Mouse (Mus musculus) adrenal gland, postnatal 4 days (tissue): ENCODE measurements at regions not wholly inside any gene's neighbourhood (a gene's known extent, or its start where the extent isn't known, plus 50 kb on each side); places are given as distances from the start of the nearest gene placed in this dataset.

Experiments used
- DNase-seq, 2 experiments: peaks; one replicate each; pipeline ENCODE4 v3.0.0; 2021 to 2022; ENCODE audit warnings: low spot score in 2 of 2, mixed read lengths in 2 of 2

DNA sequence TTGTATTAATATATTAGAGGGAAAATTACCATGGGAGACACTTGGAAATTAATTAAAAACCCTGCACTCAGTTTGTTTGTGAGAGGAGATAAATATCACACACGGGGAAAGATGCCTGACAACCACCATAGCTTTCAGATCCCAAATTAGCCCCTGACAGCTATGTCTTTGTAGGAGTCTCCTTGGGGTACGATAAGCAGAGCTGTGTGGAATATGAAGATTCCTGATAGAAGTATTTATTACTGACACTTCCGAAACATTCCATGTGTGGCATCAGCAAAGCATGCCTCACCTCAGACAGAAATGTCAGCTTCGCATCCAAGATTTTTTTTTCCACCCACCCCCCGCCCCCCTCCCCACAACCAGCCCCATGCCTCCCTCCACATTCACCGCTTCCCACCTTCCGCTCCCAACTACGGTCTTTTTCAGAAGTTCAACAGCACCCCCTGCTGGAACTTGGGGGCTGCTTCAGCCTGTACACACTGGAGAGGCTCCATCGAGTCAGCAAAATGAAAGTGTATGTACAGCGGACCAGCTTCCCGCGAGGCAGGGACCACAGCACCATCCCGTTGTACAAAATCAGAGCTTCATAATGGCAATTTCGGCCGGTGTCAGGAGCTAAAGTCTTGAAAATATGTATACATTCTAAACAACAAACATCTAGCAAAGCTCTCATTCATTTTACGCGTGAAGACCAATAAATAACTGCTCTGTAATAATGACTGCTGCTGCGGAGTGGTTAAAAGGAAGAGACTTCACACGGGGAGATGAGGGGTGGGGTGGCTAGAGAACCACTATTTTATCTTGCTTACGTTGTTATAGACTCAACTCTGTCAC, 66.7 kb downstream of the Rwdd3 start:
- DNase-seq, result peak; percentile 27 to 65

DNA sequence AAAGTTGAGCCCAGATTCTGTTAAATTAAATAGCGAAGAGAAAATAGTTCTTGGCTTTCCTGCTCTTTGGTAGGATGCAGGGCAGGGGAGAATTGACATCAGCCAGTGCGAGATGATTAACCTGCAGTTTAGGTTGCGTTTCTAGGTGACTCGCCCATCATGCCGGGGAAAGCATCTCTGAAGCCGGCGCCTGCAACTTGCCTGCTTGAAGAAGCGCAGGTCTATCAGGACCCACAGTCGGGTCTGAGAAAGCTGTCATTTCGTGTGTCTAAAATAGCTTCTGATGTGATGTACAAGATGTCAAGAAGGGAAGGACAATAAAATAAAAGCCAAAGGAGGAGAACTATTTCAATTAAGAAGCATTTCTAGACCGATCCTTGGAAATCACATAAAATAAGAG, 68.6 kb downstream of the Rwdd3 start:
- DNase-seq, result no peak

DNA sequence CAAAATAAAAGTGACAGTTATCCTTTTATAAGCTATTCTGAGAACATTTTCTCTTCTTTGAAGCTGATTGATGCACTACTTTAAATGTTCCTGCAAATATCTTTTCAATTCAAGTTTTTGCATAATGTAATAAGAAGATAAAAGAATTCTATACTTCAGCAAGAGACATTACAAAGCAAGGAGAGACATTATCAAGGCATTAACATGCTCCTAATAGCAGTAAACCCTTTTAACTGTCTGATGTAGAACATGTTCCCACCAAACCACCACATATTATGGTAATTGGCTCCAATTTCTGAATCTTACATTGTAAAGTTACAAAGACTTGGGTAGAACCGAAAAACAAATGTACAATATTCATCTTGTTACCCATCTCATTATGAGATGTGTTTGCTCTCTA, 69.4 kb downstream of the Rwdd3 start:
- no peak for DNase-seq

DNA sequence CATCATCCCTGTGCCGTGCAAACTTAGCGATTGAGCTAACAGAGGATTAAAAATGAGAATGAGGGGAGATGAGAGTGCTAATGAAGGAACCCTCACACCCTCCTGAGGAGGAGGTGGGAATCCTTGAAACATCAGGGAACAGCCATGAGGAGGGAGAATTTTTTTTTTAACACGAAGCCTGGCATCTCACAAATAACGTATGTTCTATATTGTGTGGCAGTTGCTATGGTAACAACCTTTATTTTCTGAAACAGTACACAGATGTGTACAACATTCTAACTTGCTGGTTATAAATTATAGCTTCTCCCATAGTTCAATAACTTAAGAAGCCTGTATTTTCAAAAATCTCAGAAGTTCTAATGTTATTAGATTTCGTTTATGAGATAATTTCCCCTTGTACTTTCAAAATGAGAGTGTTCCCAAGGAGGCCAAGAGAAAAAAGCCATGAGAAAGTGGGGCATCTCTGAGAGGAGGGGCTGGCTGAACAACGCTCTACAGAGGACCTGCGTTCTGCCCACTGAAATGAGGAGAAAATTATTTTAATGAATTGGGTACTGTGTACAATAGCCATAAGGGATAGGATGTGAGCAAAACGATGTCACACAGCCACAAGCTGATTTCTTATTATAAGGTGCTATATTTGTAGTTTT, 71.2 kb downstream of the Rwdd3 start:
- no peak for DNase-seq

DNA sequence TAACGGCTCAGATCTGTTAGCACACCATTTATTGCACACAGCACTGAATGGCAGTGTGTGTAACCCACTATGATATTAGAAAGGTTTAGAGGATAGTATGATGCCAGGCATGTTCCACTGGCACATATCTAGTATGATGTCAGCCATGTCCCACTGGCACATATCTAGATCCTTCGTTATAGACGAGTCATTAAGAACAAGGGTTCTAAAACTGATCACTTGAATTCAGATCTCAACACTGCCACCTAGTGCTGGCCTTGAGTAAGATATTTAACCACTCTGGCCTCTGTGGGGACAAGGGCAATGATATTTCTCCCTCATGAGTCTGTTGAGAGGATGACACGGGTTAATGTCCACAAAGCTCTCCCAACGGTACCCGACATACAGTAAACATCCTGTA, 78.0 kb downstream of the Rwdd3 start:
- peak in 1 of 2 experiments; percentile 10 for DNase-seq

DNA sequence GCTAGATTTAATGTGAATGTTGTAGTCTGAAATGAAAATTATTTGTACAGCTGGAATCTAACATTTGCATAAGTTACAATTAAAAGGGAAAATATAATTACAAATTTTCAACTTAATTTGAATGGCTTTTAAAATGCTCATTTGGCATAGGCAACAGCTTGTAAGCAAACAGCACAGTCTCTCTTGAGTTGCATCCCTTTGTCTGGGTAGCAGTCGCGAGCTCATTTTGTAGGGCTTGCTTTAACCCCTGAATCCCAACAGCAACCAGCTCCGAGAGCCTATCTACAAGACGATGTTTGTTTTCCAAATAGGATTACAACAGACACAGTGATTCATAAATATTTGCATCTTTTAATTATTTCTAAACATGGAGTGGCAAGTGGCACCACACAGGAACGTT, 82.8 kb downstream of the Rwdd3 start:
- no peak for DNase-seq

DNA sequence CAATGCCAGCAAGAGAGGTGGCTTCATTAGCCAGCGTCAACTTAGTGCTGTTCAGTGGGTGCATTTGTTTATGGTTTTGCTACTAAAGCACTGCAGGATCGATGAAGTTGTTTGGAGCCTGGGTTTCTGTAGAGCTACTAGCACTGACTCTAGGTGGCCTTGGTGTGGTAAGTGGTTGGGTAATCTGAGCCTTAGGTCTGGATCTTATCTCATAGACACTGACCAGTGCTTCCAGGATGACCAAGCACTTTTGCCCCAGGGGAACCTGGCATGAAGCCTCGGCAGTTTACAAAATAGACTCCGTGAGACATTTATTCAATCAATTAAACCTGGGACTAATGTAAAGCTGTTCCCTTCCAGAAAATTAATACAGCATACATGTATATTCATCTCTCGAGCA, 102.8 kb downstream of the Rwdd3 start:
- no peak for DNase-seq

DNA sequence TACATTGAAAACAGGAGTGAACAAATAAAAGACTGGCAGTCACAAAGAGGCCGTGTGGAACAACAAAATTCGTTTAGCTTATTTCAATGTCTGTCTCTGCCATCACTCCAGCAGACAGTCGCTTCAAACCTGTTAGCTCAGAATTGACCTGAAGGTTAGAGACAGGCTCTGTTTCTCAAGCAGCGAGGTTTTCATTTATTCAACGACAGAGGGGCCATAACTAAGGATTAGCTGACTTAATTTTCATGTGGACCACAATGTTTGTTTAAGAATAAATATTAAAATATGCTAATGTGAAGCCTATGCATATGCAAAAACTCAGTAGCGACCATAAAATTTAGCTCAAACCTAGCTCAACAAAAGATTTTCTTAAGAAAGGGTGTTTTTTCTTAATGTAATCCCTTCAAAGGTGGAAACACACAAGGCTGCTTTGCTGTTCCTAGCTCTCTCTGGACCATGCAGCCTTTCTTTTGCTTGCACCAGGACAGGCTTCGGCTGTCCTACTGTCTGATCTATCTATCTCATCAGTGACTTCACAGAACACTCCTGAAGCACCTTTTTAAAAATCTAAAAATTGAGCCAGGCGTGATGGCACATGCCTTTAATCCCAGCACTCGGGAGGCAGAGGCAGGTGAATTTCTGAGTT, 135.5 kb downstream of the Rwdd3 start:
- DNase-seq, result no peak

DNA sequence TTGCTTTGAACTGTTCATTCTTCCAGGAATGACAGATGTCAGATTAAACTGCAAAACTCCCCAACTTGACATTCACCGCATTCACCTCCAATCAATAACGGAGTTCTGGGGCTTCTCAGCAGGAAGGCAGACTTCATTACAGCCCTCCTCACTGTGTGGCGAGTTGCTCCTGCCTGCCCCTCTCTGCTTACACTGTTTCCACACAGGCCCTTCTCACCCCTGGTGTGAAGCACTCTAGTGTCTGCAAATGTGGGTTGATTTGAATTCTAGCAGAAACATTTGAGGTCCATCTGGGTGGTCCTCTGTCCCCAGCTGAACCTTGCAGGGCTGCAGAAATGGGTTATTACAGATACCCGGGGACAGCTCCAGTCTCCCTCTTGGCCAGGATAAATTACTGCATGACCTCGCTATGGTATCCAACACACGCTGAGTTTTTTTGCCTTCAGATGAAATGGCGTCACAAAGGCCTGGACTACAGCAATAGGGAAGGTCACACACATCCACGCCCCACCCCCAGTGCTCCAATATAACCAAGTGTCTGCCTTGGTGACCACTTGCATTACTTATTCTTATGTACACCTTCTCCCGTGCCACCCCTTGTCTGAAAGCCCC, 145.8 kb downstream of the Rwdd3 start:
- DNase-seq, result no peak

DNA sequence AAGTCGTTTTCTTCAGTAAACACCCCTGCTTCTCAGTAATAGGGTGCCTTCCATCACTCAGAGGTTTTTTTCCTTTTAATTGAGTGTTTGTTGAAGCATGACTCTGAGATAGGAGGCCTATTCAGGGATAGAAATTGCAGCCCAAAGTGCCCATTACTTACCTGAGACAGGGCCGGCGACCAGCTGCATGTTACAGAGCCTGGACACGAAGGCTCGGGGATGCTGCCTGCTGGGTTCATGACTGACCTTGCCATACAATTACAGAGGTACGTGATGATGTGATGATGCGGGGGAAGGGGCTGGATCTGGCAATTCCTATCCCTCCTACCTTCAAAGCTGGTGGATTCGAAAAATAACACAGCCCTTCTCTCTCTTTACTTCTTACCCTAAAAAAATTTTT, 146.7 kb downstream of the Rwdd3 start:
- DNase-seq, result no peak

DNA sequence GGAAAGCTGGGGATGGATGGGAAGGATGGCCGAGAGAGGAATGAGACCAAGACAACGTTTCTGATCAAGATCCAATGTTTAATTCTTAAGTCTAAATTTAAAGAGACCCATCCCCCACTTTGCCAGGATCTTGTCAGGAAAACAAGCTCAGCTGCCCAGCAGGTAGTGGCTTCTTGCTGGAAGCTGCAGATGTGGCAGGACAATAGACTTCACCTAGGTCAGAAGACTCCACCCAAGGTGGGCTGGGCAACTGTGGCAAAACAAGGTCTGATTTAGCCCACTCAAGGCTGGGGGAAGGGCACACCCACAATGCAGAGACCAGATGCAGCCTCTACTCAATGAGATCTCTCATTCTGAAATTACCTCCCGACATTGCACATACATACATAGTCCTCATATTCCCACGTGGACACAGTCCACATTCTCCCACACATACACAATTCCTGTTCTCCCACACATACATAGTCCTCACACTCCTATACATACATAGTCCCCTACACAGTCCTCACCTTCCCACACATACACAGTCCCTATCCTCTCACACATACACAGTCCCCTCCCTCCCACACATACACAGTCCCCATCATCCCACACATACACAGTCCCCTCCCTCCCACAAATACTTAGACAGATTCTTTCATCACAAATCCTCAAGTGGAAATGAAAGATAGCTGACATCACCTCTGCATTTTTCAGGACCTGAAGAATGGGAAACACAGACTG, 150.2 kb downstream of the Rwdd3 start:
- DNase-seq, result no peak

DNA sequence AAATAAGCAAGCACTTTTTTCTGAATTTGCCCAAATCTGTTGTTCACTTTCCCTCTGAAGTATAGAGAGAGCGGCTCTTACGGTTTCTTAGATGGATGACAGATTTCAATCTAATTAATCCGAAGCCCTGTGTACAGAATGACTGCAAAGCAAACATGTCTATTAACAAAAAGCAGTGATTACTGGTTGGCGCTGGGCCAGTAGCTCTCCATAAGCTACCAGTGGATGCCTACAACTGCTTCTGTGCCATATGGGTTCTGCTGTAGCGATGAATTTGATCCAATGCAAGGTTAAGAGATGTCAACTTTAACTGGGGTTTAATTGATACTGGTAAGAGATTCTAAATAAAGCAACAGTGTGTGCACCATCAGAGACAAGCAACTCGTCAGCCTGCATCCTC, 162.3 kb downstream of the Rwdd3 start:
- DNase-seq, result no peak

DNA sequence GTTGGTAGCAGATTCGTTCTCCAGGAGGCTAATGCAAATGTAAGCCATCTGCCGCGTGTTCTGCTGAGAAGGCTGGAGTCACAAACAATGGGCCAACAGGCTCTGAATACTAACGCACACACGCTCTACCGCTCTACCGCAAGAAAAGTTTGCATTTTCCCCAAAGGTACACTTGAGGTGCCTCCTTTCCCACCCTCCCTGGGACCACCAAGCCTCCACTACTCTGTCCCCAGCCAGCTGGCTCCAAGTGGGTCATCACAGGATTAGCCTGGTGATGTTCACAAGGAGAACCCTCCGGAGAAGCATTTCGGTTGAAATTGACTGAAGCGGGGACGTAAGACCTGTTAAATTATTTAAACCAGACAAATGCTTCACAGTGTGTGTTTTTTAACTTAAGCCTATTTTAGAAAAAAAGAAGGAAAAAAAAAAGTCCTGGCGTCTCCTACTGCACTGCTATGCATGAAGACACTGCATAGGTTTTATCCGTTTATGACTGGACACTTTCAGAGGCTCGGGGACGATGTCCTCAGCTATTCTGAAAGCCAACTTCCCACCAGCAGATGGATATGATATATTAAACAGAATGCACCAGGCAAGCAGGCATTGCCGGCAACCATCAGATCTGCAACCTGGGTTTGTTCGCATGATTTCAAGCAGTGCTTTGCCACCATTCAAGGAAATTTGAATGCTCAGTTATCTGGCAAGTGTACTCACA, 187.8 kb downstream of the Rwdd3 start:
- DNase-seq, result no peak

DNA sequence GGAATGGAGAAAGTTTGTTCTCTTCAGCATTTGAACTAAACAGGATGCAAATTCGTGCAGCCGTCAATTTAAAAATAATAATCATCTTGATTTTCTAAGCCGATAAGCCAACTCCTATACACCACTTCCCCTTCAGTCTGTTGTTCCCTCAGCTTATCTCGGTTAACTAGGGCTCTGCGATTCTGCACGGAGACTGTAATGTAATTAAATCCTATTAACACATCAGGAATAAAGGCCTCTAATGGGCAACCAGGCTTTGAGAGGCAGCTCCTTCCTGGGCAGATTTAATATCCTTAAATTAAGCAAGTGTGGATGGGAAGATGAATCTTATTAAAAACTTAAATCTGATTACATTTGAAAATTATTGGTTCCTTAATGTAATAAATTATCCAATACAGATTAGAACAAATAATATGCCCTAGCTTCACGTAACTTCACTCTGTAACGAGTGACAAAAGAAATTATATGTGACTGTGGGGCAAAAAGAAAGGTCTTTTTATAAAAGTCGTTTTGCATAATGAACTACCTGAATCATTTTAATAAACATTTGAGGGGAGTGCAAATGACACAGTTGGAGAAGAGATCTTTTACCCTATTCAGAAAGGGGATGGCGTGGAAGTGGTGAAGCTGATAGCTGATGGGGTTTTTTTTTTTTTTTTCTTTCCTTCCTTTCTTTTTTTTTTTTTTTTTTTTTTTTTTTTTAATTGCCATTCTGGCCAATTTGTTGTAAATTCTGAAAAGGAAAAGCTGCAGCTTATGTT, 188.5 kb downstream of the Rwdd3 start:
- DNase-seq, result no peak

DNA sequence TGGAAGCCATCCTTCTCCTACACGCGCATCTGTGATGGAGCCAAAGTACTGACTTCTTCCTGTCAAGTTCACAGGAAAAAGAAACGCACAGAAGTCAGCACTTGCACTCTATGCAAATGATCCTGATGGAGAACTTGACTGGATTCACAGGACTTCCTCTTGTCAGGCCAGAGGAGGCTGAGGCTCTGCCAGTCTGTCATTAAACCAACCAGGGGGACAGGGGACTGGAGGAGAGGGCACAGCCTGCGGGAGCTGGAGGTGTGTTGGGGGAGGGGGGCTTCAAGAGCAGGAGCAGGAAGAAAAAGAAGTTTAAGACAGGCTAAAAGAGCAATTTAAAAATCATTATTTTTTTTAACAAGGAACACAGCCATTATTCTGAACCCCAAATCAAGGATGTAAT, 189.3 kb downstream of the Rwdd3 start:
- DNase-seq, result no peak

DNA sequence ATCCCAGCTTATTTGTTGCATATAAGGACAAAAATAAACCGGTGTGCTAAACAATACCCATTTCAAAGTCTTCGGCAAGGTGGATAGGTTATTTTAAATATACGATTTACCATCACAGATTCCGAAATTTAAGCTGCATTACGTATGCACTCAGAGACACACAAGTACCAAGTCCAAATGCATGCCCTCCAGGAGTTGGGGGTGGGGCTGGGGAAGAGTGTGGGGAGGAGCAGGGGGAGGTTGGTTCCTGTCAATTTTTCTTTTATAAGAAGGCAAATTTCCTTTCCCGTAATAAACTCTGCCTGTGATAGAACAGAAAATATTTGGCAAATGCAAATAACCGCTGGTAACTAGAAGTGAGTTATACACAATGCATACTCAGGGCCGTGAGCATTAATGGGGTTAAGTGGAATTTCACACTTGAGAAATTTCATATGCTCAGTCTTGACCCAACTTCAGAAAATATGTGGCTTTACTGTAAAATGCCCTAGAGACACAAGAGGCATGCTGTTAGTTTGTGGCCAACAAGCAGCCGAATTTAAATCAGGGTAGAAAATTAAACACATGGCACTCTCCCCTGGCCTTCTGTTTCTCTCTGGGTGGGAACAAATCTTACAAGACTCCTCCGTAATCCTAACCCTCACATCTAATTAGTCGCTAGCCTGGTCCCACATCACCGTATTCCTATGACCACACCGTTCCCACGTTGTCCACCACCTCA, 200.6 kb downstream of the Rwdd3 start:
- DNase-seq, result no peak

DNA sequence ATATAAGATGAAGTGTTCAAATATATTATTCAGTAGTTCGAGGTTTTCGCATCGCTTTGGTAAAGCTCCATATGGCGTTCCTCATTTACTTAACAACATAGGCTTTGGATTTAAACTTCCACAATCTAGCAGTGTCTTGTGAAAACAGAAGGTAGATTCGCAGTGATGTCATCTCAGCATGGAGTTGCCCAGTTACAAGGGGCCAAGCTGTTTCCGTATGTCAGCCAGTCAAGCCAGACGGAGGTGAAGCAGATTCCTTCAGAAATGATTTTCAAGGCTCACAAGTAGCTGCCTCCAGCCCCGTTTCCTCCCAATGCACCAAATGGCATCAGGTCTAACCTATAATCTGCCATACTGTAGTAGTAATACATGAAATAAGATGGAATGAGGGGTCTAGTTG, 224.6 kb downstream of the Rwdd3 start:
- no peak for DNase-seq

DNA sequence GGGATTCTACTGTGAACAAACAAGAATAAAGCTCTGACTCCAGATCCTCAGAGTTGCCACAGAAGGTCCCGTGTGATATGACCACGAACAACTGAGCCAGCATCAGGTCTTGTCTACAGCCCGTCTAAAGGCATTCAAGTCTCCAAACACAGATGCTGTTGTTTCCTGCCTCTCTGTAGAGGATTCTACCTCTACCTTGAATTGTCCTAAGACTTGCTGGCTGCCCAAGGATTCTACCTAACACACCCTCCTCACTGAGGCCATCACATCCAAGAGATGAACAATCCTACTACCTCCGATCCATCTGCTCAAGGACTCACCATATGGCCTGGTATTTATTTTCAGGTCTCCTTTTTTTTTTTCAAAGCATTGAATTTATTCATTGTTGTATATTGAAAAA, 237.1 kb downstream of the Rwdd3 start:
- DNase-seq, result no peak

DNA sequence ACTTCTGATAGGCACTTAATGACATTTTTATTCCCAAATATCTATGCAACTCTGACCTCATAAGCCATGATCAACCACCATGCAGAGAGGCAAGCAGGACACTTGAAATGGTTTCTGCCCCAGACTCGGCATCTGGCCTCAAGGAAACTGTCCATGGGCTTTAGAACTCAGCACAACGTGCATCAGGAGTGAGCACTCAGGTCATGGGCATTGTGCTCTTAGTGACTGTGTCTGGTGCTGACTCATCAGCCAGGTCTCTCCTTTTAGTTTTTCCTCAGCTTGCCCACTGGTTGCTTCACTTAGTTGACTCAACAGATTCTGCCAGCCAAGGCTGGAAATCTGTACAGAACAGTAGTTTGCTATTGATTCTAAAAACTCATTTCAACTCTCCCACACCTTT, 251.1 kb downstream of the Rwdd3 start:
- DNase-seq, result no peak
